Mouse (Mus musculus): Measurements from ENCODE around the gene Ptpn3.

GRCm38 (mm10) chr4:57156549-57157169 is 145.0 kb downstream of the Ptpn3 start:
- TF ChIP-seq CTCF (IDR thresholded peaks at IDR 0.05; ENCODE audit: extremely low read depth, insufficient read depth, low read length) (no peak), POLR2A (IDR thresholded peaks at IDR 0.05; ENCODE audit: extremely low read depth, insufficient read depth, low read length) (no peak)
